Mouse (Mus musculus) splenic B cell, adult 2 months (primary cell): Measurements from ENCODE around the gene Bmp7.

Source experiments
- DNase-seq: peaks from one replicate; pipeline ENCODE4 v3.0.0-alpha.2; 2011; ENCODE audit warnings: low read depth, low spot score
- H3K27me3 ChIP-seq: 2 replicates; pipeline ENCODE4 v1.6.1; 2012; ENCODE audit warnings: mild to moderate bottlenecking, low read length, moderate library complexity, mixed read lengths; ENCODE audit not compliant: control insufficient read depth, poor library complexity, insufficient read depth, severe bottlenecking
- H3K36me3 ChIP-seq: 2 replicates; pipeline ENCODE4 v1.6.1; 2012; ENCODE audit warnings: mild to moderate bottlenecking, low read length, moderate library complexity, mixed read lengths; ENCODE audit not compliant: control insufficient read depth, poor library complexity, insufficient read depth, severe bottlenecking

The Bmp7 gene

GRCm38 (mm10) chr2:172960350-172960749 lies 20.2 kb upstream of the Bmp7 start:
- H3K27me3 ChIP-seq, result no peaks in the 10 kb centered on the region
- DNase-seq, result no peak
- no peaks in the 10 kb centered on the region for H3K36me3 ChIP-seq

- Histone ChIP-seq H3K36me3 (no peaks in the 10 kb centered on the region), H3K27me3 (no peaks in the 10 kb centered on the region)
- no peak for DNase-seq
Measured at GRCm38 (mm10) chr2:172959006-172959768, 19.1 kb upstream of the Bmp7 start.

- no peak for DNase-seq
- H3K27me3 ChIP-seq, result no peaks in the 10 kb centered on the region
Measured at GRCm38 (mm10) chr2:172958579-172958978, 18.5 kb upstream of the Bmp7 start.

GRCm38 (mm10) chr2:172951976-172952375 lies 11.9 kb upstream of the Bmp7 start:
- Histone ChIP-seq H3K36me3 (no peaks in the 10 kb centered on the region), H3K27me3 (no peaks in the 10 kb centered on the region)
- no peak for DNase-seq

More at GRCm38 (mm10) chr2:172958579-172958978, 18.5 kb upstream of the Bmp7 start:
- no peaks in the 10 kb centered on the region for H3K36me3 ChIP-seq

- DNase-seq, result no peak
- Histone ChIP-seq H3K36me3 (no peaks in the 10 kb centered on the region), H3K27me3 (no peaks in the 10 kb centered on the region)
Measured at GRCm38 (mm10) chr2:172950722-172951121, 10.6 kb upstream of the Bmp7 start.

- DNase-seq, result no peak
- Histone ChIP-seq H3K36me3 (no peaks in the 10 kb centered on the region), H3K27me3 (no peaks in the 10 kb centered on the region)
Measured at GRCm38 (mm10) chr2:172950119-172950676, 10.1 kb upstream of the Bmp7 start.

- no peaks in the 10 kb centered on the region for H3K27me3 ChIP-seq
- DNase-seq, result no peak
Measured at GRCm38 (mm10) chr2:172949051-172949450, 8.9 kb upstream of the Bmp7 start.

GRCm38 (mm10) chr2:172940799-172941163 lies 660 bp upstream of the Bmp7 start:
- Histone ChIP-seq H3K27me3 (peaks cover 4% of the 10 kb centered on the region; the same call in 1 of the 2 replicates), H3K36me3 (no peaks in the 10 kb centered on the region)
- no peak for DNase-seq

More at GRCm38 (mm10) chr2:172949051-172949450, 8.9 kb upstream of the Bmp7 start:
- H3K36me3 ChIP-seq, result no peaks in the 10 kb centered on the region

- Histone ChIP-seq H3K36me3 (no peaks in the 10 kb centered on the region), H3K27me3 (peaks cover 4% of the 10 kb centered on the region; the same call in 1 of the 2 replicates)
- no peak for DNase-seq
Measured at GRCm38 (mm10) chr2:172939639-172940002, 500 bp downstream of the Bmp7 start.

GRCm38 (mm10) chr2:172938761-172939638 lies 1.1 kb downstream of the Bmp7 start:
- Histone ChIP-seq H3K27me3 (peaks cover 5% of the 10 kb centered on the region; the same call in 1 of the 2 replicates), H3K36me3 (no peaks in the 10 kb centered on the region)
- no peak for DNase-seq

- peaks cover 5% of the 10 kb centered on the region; the same call in 1 of the 2 replicates for H3K27me3 ChIP-seq
- no peaks in the 10 kb centered on the region for H3K36me3 ChIP-seq
- no peak for DNase-seq
Measured at GRCm38 (mm10) chr2:172937326-172938190, 2.6 kb downstream of the Bmp7 start.

GRCm38 (mm10) chr2:172936844-172937243 lies 3.3 kb downstream of the Bmp7 start:
- H3K27me3 ChIP-seq, result peaks cover 5% of the 10 kb centered on the region; the same call in 1 of the 2 replicates
- H3K36me3 ChIP-seq, result no peaks in the 10 kb centered on the region
- no peak for DNase-seq

- H3K27me3 ChIP-seq, result peaks cover 5% of the 10 kb centered on the region; the same call in 1 of the 2 replicates
- H3K36me3 ChIP-seq, result no peaks in the 10 kb centered on the region
- no peak for DNase-seq
Measured at GRCm38 (mm10) chr2:172935776-172936562, 4.2 kb downstream of the Bmp7 start.
